Mouse (Mus musculus) forebrain, embryonic 14.5 days (tissue): ENCODE measurements around the gene Mrpl51. TPM values are rescaled to one million over a fixed set of nuclear protein-coding genes. Genes with fewer than 3 reads are reported as not detected.

Source experiments
- ATAC-seq: fragments of 200-750 bp; cut with Nextera tagmentation; 2 replicates; pipeline ENCODE4 v1.8.0; 2017; ENCODE audit warnings: mild to moderate bottlenecking, moderate library complexity
- DNase-seq: peaks from one replicate; pipeline ENCODE4 v3.0.0-alpha.2; 2015; ENCODE audit warnings: low spot score
- H3K27ac ChIP-seq: fragments of 300-500 bp; sonication (generic); 2 replicates; pipeline ENCODE4 v1.5.1; 2014; ENCODE audit warnings: low read depth, mild to moderate bottlenecking, control low read depth, low read length, moderate library complexity
- H3K27me3 ChIP-seq: fragments of 300-500 bp; sonication (generic); replicated peaks from 2 replicates; pipeline ENCODE4 v1.6.1; 2014; ENCODE audit warnings: low read length, control low read depth, mixed read lengths; ENCODE audit not compliant: control insufficient read depth, insufficient read depth
- H3K36me3 ChIP-seq: fragments of 300-500 bp; sonication (generic); 2 replicates; pipeline ENCODE4 v1.6.1; 2014; ENCODE audit warnings: low read length, control low read depth; ENCODE audit not compliant: control insufficient read depth, insufficient read depth
- H3K4me1 ChIP-seq: fragments of 300-500 bp; sonication (generic); 2 replicates; pipeline ENCODE4 v1.6.1; 2014; ENCODE audit warnings: antibody characterized with exemption, low read length, control low read depth; ENCODE audit not compliant: control insufficient read depth, insufficient read depth
- H3K4me2 ChIP-seq: fragments of 300-500 bp; sonication (generic); 2 replicates; pipeline ENCODE4 v1.6.1; 2014; ENCODE audit warnings: mild to moderate bottlenecking, control low read depth, low read length
- H3K4me3 ChIP-seq: fragments of 300-500 bp; sonication (generic); 2 replicates; pipeline ENCODE4 v1.5.1; 2014; ENCODE audit warnings: low read depth, low read length, control low read depth
- H3K9ac ChIP-seq: fragments of 300-500 bp; sonication (generic); 2 replicates; pipeline ENCODE4 v1.6.1; 2014; ENCODE audit warnings: mild to moderate bottlenecking, low read length, control low read depth, moderate library complexity
- H3K9me3 ChIP-seq: fragments of 300-500 bp; sonication (generic); replicated peaks from 2 replicates; pipeline ENCODE4 v1.6.1; 2016; ENCODE audit warnings: low read length, control low read depth, mixed read lengths; ENCODE audit not compliant: control insufficient read depth
- WGBS: fragments of 180-500 bp; shearing (Covaris S2); extraction: QIAGEN DNeasy Blood & Tissue Kit; methylation state at CpG from one replicate; pipeline ENCODE4 v1.1.7; 2014; 5-methylcytosine and 5-hydroxymethylcytosine counted together
- polyA plus RNA-seq: library from polyadenylated mRNA; unstranded; fragments of >200 nt; fragmentation: Nextera tagmentation; extraction: Ambion mirVana; gene quantifications from 2 replicates; pipeline ENCODE4 v1.2.1, GENCODE M21; 2014

The Mrpl51 gene
- polyA plus RNA-seq, 1 experiment from 2014 or later, result 179 TPM

DNA sequence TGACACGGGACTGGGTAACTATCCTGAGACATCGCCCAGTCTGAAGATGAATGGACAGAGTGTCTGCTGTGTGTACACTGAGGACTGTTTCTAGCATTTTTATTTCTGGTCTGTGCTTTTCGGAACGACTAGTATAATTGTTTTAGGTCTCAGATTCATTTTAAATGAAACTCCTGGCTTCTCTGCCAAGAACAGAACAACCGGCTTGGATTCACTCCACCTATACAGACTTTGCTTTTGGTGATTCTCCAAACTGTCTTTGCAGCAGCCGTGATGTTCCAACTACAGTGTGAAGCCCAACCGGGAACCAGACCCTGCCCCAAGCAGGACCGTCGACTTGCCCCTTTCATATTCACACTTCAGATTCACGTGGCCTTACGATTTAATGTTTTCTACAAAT lies 26.3 kb downstream of the Mrpl51 start:
- Histone ChIP-seq H3K27me3 (0 out of 2 replicates have a peak, but pooled peaks cover 3% of the 10 kb centered on the region), H3K9ac (no peak overlapping the region), H3K4me1 (peaks cover 4% of the 10 kb centered on the region; the same call in 1 of the 2 replicates), H3K9me3 (no peaks in the 10 kb centered on the region), H3K4me2 (no peak overlapping the region), H3K36me3 (no peaks in the 10 kb centered on the region), H3K4me3 (no peak overlapping the region), H3K27ac (no peak overlapping the region)
- WGBS, result 87% methylated on average over 11 of the region's 11 CpGs
- DNase-seq (no peak), ATAC-seq (no peak)

DNA sequence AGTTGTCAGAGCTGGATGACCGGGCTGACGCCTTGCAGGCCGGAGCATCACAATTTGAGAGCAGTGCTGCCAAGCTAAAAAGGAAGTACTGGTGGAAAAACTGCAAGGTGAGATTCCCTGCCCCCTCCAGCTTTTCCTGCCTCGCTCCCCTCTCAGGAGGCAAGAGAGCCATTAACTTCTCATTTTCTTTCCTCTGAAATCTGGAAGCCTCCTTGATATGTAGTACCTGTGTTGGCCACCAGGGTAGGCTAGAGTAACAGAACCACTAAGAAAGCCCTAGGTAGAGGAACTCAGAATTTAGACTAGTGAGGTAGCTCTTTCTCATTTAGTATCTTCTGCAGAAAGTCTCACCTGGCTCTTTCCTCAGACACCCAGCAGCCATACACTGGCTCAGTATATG lies 27.4 kb downstream of the Mrpl51 start:
- DNase-seq (peak; percentile 63), ATAC-seq (no peak)
- H3K4me2 ChIP-seq, result no peak overlapping the region
- H3K9ac ChIP-seq, result no peak overlapping the region
- no peaks in the 10 kb centered on the region for H3K9me3 ChIP-seq
- H3K4me3 ChIP-seq, result no peak overlapping the region
- H3K36me3 ChIP-seq, result no peaks in the 10 kb centered on the region
- 78% methylated on average over 4 of the region's 4 CpGs for WGBS
- peaks cover 4% of the 10 kb centered on the region; the same call in 1 of the 2 replicates for H3K4me1 ChIP-seq
- no peak overlapping the region for H3K27ac ChIP-seq
- H3K27me3 ChIP-seq, result no peaks in the 10 kb centered on the region

DNA sequence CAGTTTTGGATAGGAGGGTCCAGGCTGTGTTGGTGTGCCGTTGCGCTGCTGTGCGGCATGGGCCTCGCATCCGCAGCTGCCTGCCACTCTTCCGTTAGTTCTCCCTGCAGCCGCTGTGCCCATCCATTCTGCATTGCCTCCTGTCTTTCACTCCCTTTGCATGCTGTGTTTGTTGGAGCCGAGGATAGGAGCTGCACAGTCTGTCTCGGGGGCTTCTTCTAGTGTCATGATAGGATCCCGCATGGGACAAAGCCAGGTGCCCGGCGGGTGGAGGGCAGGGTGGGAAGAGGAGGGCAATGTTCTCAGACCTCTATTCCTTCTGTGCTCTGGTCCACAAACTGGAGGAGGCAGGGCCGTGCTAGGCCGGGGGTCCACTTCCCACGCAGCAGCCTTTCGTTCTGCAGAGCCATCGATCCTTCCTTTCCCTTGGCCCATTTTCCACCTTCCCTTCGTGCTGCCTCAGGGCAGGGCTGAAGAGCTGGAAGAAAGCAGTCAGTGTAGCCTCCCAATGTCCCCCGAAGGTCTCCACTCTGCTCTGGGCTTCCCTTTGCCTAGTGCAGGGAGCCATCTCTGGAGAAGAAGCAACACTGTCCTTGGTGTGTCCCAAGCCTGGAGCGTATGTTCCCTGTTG lies 29.6 kb downstream of the Mrpl51 start:
- no peaks in the 10 kb centered on the region; the same call in 1 of the 2 replicates for H3K4me1 ChIP-seq
- DNase-seq (no peak), ATAC-seq (no peak)
- H3K9ac ChIP-seq, result no peak overlapping the region
- no peak overlapping the region for H3K27ac ChIP-seq
- no peaks in the 10 kb centered on the region for H3K9me3 ChIP-seq
- 88% methylated on average over 20 of the region's 20 CpGs for WGBS
- no peaks in the 10 kb centered on the region for H3K27me3 ChIP-seq
- no peak overlapping the region for H3K4me2 ChIP-seq
- no peak overlapping the region for H3K4me3 ChIP-seq
- H3K36me3 ChIP-seq, result no peaks in the 10 kb centered on the region

DNA sequence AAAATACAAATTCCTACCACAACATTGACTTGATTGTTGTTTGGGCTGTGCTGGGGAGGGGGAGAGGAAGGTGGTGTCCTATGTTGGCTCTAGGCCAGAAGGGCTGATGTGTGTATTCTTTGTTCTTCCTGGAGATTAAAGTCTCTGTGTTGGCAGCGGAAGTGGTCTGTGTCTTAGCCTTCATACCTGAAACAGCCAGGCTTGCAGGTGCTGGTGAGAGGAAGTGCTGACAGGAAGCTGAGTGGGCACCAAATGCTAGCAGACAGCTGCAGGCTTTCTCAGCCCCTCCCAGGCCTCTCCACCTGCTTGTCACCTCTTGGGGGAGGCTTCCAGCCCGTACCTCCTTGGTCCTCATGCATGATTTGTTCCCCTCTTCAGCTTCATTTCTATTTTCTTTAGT lies 30.5 kb downstream of the Mrpl51 start:
- Histone ChIP-seq H3K27ac (peak overlapping the region; percentile 10; the same call in 1 of the 2 replicates), H3K4me1 (no peaks in the 10 kb centered on the region), H3K27me3 (no peaks in the 10 kb centered on the region), H3K4me3 (no peak overlapping the region), H3K9me3 (no peaks in the 10 kb centered on the region), H3K9ac (no peak overlapping the region), H3K4me2 (no peak overlapping the region), H3K36me3 (no peaks in the 10 kb centered on the region)
- WGBS, result 70% methylated on average over 2 of the region's 2 CpGs
- ATAC-seq (no peak), DNase-seq (no peak)

DNA sequence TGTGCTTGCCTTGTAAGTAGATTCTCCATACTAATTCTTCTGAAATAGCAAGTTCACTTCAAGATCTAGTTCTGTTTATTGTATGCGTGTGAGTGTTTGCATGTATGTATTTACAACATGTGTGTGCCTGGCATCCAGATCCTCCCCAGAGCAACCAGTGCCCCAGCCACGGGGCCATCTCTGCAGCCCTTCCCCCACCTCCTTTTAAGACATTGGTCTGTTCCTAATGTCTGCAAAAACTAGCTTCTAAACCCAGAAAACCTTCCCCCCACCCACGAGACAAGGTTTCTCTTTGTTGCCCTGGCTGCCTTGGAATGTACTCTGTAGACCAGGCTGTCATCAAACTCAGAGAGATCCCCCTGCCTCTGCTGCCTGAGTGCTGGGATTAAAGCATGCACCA lies 31.0 kb downstream of the Mrpl51 start:
- no peak for DNase-seq
- H3K27ac ChIP-seq, result no peak overlapping the region; the same call in 1 of the 2 replicates
- H3K4me3 ChIP-seq, result no peak overlapping the region
- no peaks in the 10 kb centered on the region for H3K4me1 ChIP-seq
- no peak overlapping the region for H3K9ac ChIP-seq
- no peak for ATAC-seq
- H3K36me3 ChIP-seq, result no peaks in the 10 kb centered on the region
- no peaks in the 10 kb centered on the region for H3K9me3 ChIP-seq
- H3K4me2 ChIP-seq, result no peak overlapping the region
- WGBS, result 80% methylated on average over 3 of the region's 3 CpGs
- no peaks in the 10 kb centered on the region for H3K27me3 ChIP-seq

DNA sequence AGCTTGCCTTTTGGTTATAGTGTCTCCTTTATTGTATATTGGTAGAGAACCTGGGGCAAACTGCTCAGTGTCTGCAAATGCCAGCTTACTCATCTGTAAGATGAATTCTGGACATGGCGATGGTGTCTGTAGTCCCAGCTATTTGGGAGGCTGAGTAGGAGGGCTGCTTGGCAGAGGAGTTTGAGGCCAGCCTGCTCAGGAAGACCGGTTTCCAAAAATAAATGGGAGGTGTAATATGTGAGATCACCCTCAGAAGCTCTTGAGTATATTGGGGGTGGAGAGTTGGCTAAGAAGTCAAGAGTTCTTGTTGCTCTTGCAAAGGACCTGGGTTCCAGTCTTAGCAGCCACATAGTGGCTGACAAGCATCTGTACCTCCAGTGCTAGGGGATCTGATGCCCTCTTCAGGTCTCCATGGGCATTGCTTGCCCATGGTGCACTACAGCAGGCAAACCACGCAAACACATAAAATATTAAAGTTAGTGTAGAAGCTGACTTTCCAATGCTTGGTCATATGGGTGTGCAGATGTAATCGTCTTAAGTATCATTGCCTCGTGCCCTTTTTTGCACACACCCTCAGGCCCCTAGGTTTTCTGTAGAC lies 34.0 kb downstream of the Mrpl51 start:
- Histone ChIP-seq H3K4me1 (no peaks in the 10 kb centered on the region), H3K4me2 (no peak overlapping the region), H3K36me3 (no peaks in the 10 kb centered on the region), H3K4me3 (no peak overlapping the region), H3K9me3 (no peaks in the 10 kb centered on the region), H3K9ac (no peak overlapping the region), H3K27me3 (no peaks in the 10 kb centered on the region), H3K27ac (no peak overlapping the region)
- ATAC-seq (no peak), DNase-seq (no peak)
- WGBS, result 80% methylated on average over 5 of the region's 5 CpGs

DNA sequence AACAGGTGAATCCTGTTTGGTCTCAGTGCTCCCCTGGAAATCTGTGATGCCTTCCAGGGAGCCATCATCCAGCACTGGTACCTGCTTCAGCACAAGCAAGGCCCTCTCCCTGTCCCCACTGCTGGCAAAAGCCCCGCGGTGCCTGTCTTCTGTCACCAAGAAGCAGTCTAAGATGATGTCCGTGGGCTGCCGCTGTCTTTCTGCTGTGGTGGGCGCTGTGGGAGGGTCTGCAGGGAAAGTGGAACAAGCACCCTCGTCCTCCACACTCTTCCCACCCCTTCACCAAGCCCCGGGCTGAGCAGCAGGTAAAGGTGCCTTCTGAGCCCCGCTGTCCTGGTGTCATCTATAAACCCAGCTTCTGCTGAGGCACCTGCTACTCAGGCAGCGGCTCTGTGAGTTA lies 39.0 kb downstream of the Mrpl51 start:
- WGBS, result 75% methylated on average over 9 of the region's 9 CpGs
- Histone ChIP-seq H3K9ac (peak overlapping the region; percentile 9; the same call in 1 of the 2 replicates), H3K4me2 (peak overlapping the region; percentile 72), H3K9me3 (no peaks in the 10 kb centered on the region), H3K27me3 (no peaks in the 10 kb centered on the region), H3K36me3 (no peaks in the 10 kb centered on the region), H3K27ac (no peak overlapping the region), H3K4me1 (no peaks in the 10 kb centered on the region), H3K4me3 (no peak overlapping the region)
- DNase-seq, result no peak
- ATAC-seq, result no peak

DNA sequence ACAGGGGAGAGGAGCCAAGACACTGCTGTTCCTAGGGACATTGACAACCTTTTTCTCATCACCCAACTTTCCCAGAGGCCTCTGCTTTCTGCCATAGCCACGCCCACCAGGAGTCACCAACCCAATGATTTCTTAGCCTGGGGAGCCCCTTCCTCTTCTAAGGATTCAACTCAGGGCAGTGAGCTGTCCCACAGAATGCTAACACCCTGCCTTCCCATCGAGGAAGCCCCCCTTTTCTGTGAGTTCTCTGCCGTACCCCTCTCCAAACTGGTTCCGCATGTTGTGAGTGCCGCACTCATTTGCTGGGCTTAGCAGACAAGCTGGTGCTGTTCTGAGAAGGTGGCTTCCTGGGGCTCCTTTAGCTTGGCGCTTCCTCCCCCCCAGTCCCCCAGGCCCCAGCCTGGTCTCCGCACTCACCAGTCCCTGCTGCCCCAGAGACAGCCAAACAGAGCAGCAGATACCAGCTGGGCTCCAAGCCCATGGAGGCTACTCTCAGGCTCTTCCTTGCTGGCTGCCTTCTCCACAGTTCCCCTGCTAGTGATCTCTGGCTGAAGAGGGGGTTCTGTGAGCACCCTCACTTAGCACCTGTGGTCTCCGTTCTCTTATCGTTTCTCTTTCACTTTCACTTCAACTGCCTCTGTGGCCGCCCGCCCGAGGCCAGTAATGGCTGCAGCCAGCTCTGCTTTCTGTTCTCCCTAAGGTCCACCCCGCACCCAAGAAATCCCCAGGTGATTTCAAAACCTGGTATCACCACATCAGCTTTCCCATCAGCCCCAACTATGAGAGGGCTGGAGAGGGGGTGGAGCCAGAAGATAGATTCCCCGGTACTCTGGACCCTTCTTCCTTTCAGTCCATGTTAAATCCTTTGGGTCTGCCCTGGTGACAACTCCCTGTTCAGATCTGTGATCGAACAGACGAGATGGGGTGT lies 39.8 kb downstream of the Mrpl51 start, which contains the start of gene Tapbpl:
Gene Tapbpl (minus strand): TSS at position 744 of the 928 bp plus-strand sequence.
- peak; percentile 77 for DNase-seq
- Histone ChIP-seq H3K4me2 (peak within 1 kb of the TSS; percentile 72), H3K36me3 (no peaks in the 10 kb centered on the region), H3K4me3 (peak within 1 kb of the TSS; percentile 34), H3K4me1 (no peaks in the 10 kb centered on the region), H3K27me3 (no peaks in the 10 kb centered on the region), H3K9ac (peak within 1 kb of the TSS; percentile 66), H3K27ac (no peak within 1 kb of the TSS; the same call in 1 of the 2 replicates), H3K9me3 (no peaks in the 10 kb centered on the region)
- WGBS, result 10% methylated on average over 16 of the region's 16 CpGs
- ATAC-seq, result peak; percentile 83
